Mouse (Mus musculus) left cerebral cortex, adult 11 months (tissue): ENCODE results near the gene Tsen2.

ENCODE experiments used
- DNase-seq: peaks from one replicate; pipeline ENCODE4 v3.0.0; 2022; ENCODE audit warnings: low spot score

The Tsen2 gene

DNA sequence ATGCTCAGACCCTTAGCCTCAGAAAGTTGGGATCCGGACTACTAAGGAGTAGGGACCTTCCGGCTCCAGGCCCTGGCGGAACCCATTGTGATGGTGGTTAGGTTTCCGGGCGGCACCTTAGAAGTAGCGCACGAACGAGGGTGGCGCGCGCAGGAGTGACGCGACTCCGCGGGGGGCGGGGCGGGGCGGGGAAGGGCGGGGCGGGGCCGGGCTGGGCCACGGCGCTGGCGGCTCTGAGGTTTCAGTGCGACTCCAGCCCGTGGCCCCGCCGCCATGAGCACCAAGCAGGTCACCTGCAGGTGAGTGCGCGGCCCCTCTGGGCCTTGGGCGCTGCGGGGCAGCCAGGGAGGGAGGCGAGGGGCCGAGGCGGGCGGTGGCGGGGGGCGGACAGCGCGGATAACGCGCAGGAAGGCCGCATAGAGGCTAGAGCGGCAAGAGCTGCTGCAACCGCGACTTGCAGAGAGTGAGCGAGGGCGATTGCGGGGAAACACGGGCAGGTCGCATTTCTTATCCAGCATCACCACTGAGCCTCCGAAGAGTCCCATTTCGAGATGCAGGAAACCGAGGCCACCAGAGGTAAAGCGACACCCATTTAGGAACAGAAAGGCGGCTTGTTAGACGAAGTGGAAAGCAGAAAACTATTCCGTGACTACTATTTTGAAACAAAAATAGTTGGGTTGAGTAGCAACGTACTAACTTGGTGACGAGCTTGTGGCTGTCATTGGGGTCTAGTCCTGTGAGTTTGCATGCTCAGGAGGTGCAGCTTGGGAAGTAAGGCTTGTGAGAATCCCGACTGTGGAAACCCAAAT is 57.5 kb downstream of the Tsen2 start, which contains the start of gene Mkrn2:
Gene Mkrn2, plus strand, starts transcription at position 188 of the 809 bp plus-strand sequence.
- no peak for DNase-seq

DNA sequence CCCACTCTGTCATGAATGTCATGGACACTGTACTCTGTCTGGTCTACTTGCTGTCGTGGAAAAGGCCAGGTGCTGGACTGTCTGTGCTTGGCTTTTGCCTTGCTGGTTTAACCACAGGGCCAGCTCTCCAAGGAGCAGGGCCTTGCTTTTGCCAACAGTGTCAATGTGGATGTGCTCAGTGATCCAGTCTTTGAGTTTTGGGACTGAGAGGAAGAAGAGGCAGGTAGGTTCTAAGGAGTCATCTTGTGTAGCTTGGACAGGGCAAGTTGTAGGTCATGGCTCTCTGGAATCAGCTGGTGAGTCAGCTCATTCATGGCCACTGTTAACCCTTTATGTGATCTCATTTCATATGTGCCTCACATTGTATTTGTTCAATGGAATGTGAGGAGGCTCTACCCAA is 62.0 kb downstream of the Tsen2 start:
- DNase-seq = no peak

DNA sequence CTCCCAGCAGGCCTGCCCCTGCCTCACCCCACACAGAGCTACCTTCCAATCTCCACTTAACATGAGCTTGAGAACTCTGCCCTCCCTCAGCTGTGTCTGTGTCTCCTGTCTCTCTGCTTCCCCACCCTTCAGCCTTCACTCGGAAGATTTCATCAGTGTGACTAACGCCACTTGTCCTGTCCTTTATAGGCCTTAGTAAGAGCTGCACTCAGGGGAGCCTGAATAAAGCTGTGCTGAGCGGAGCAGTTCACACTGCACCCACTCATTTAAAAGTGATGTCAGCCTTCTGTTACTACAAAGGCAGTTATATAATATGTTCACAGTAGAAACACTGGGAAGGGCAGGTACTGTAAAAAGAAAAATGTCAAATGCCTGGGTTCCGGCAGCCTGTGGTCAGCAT is 63.0 kb downstream of the Tsen2 start:
- peak; percentile 63 for DNase-seq

DNA sequence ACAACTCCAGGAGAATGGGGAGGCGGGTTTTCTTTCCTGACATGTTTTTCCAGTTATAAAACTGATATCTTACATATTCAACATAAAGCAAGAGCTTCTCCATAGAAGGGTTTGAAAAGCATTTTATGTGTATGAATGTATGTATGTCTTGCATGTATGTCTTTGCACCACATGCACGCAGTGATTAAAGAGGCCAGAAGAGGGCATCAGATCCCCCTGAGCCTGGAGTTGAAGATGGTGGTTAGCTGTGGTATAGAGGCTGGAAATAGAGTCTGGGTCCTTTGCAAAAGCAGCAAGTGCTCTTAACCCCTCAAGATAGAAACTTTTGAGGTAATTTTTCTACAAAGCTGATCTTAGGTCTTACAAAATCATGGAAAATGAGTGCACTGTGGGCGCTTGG is 64.7 kb downstream of the Tsen2 start:
- DNase-seq = no peak

DNA sequence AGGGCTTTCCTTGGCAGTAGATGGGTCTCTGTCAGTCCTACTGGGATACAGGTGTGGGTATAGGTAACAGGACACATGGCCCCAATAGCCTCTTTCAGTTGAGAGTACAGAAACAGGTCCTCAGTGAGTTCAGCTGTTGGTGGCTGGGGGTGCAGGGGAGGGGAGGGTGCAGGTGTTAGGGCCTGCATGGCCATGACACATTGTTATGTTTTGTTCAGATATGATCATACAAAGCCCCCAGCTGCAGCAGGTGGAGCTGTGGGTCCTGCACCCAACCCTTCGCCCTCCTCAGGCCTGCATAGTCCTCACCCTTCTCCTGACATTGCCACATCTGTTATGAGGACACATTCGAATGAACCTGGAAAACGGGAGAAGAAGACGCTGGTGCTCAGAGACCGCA is 65.8 kb downstream of the Tsen2 start:
- DNase-seq = no peak

DNA sequence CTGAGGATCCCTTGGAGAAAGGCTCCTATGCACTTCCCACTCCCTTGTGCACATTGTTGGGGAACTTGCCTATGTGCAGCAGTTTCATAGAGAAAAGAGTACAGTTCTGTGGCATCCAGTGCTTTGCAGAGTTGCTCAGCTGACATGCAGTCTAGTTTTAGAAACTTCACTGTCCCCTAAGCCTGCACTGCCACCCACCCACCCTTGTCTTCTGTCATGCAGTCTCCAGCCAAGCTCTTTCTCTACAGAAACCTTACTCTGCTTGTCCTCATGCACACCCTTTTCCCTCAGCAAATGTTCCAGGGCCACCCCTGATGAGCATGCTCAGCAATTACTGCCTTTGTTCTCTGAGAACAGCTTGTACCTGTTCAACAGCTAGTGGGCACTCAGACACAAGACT is 69.3 kb downstream of the Tsen2 start:
- DNase-seq = no peak

DNA sequence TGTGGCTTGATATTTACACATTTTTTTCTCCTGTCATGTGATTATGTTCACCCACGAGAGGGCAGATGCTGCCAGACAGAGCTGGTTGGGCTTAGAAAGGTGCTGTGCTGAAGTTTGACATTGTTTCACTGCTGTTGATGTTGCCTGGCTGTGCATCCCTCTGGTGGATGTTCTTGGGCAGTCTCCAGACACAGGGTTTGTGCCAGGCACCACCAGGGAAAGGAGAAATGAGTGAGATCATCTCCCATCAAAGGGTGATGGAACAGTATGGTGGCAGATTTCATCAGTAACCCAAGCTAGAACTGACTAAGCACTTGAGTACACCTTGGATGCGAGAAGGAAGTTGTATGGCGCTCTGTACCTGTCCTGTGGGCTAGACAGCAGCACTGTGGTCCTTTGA is 71.5 kb downstream of the Tsen2 start:
- no peak for DNase-seq

DNA sequence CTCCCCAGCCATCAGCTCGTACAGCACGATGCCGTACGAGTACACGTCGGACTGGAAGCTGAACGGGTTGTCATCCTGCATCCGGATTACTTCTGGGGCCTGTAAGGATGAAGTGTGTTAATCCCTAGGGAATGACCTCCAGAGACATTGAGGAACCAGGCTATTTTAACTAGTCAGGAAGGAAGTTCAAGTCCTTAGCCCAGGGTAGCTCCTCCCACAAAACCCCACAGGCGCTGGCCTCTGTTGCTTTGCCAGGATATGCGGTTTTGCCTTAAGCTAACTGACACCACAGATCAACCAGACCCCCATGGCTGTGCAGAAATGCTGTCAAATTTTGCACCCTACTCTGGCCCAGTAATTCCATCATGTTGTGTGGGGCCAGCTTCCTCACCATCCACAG is 75.4 kb downstream of the Tsen2 start:
- no peak for DNase-seq

DNA sequence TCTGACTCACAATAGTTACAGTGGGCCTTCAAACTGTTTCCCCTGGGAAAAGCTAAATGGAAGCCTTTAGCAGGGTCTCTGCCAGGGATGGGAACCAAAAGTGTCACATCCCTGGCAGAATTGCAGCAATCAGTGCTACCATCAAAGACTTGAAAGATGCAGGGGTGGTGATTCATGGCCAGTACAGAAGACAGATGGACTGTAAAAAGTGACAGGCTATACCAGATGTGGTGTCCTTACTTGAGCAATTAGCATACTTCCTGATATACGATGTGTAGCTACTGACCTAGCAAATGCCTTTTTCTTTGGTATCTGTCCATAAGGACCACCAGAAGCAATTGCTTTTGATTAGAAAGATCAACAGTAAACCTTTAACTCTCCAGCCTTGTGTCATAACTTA is 76.5 kb downstream of the Tsen2 start:
- no peak for DNase-seq

DNA sequence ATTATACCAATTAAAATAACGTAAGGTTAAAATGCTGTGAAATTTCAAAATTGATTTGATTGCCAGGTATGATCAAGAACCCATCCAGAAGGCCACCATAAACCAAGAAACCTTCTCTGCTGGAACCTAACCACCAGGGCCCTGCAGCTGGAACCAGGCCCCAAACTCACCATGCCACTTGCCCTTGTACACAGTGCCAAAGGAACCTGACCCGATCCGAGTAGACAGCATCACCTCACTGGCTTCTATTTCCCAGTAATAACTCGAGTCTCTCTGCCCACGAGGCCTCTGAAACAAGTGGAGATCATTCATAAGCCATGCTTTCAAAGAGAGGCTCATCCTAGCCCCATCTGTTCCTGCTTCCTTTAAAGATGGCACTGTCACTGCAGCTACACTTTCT is 81.7 kb downstream of the Tsen2 start:
- DNase-seq = no peak
